ENCODE assay signal across 8 mouse cellular contexts in genomic region chr3:96579885-96580454, GRCm38 (mm10). TPM values are rescaled to one million over a fixed set of nuclear protein-coding genes. Genes with fewer than 3 reads are reported as not detected.
DNase-seq lines count a peak whose midpoint lies in the region; ATAC-seq and TF ChIP-seq lines count a peak whose summit lies in the region.

No protein-coding gene starts in this region.

- no peaks in the 10 kb centered on the region for H3K36me3 ChIP-seq in hindbrain, embryonic 10.5 days
- no peaks in the 10 kb centered on the region for H3K36me3 ChIP-seq in lung, postnatal 0 days (ENCODE audit: insufficient read depth, low read length)

- peak; percentile 78 for ATAC-seq in frontal cortex, adult (ENCODE audit: low TSS enrichment)
- peak; percentile 40 for ATAC-seq in lung, postnatal 0 days

- H3K27me3 ChIP-seq in hindbrain, embryonic 10.5 days (ENCODE audit: insufficient read depth, poor library complexity, severe bottlenecking) = peaks cover 14% of the 10 kb centered on the region
- no peaks in the 10 kb centered on the region for H3K27me3 ChIP-seq in lung, postnatal 0 days (replicated peaks; ENCODE audit: insufficient read depth, low read length)

- peak; percentile 94 for DNase-seq in MN1 (ENCODE audit: low spot score)
- DNase-seq in cerebellum, adult 9-10 months = peak; percentile 93
- DNase-seq in hindbrain, embryonic 10.5 days (ENCODE audit: low spot score) = peak; percentile 89
- peak; percentile 96 for DNase-seq in layer of hippocampus, postnatal 10 days (ENCODE audit: low spot score in 2 of 2)
- DNase-seq in lung, postnatal 0 days (ENCODE audit: low spot score) = peak; percentile 96
- peak; percentile 78 for DNase-seq in ovary, postnatal 10 days (ENCODE audit: low spot score)
- DNase-seq in thymus, postnatal 0 days (ENCODE audit: low spot score) = peak; percentile 91

- peak overlapping the region; percentile 42 for H3K4me2 ChIP-seq in lung, postnatal 0 days (replicated peaks; ENCODE audit: low read depth, low read length)

- no peak overlapping the region for H3K27ac ChIP-seq in hindbrain, embryonic 10.5 days
- peak overlapping the region; percentile 71 for H3K27ac ChIP-seq in lung, postnatal 0 days (ENCODE audit: low read length)

- H3K9ac ChIP-seq in lung, postnatal 0 days (replicated peaks; ENCODE audit: low read depth) = 0 out of 2 replicates have a peak overlapping the region, but pooled peaks have one; percentile 12

- peaks cover 53% of the 10 kb centered on the region for H3K4me1 ChIP-seq in hindbrain, embryonic 10.5 days (replicated peaks)
- H3K4me1 ChIP-seq in lung, postnatal 0 days (ENCODE audit: insufficient read depth, low read depth, low read length) = peaks cover 23% of the 10 kb centered on the region

- H3K4me3 ChIP-seq in hindbrain, embryonic 10.5 days = peak overlapping the region; percentile 45
- H3K4me3 ChIP-seq in lung, postnatal 0 days (ENCODE audit: low read depth, low read length) = 0 out of 2 replicates have a peak overlapping the region, but pooled peaks have one; percentile 12

- peak; percentile 100 for TF ChIP-seq CTCF in lung, postnatal 0 days (IDR thresholded peaks at IDR 0.05)

- 16% methylated on average over 16 of the region's 16 CpGs for WGBS in hindbrain, embryonic 10.5 days
- WGBS in lung, postnatal 0 days = 8% methylated on average over 16 of the region's 16 CpGs

- H3K9me3 ChIP-seq in hindbrain, embryonic 10.5 days = no peaks in the 10 kb centered on the region
- no peaks in the 10 kb centered on the region for H3K9me3 ChIP-seq in lung, postnatal 0 days (ENCODE audit: low read length)

- TF ChIP-seq EP300 in lung, postnatal 0 days (IDR thresholded peaks at IDR 0.05) = peak; percentile 21; the same call in 1 of the 2 replicates

RNA-seq across cellular contexts. Expression of gene Gm16253, which starts 3.2 kb away (rescaled TPM):
- polyA plus RNA-seq in hindbrain, embryonic 10.5 days (2016; fragmentation: Nextera tagmentation; extraction: Ambion mirVana) = 0.55 and 0.93 TPM in 2 replicates
- not detected for total RNA-seq in layer of hippocampus, postnatal 10 days (2021)
- 0.73 and 0.78 TPM in 2 replicates for polyA plus RNA-seq in lung, postnatal 0 days (2015; fragmentation: Nextera tagmentation; extraction: Ambion mirVana)
- 0.42 and 0.46 TPM in 2 replicates for polyA plus RNA-seq in thymus, postnatal 0 days (2015; fragmentation: Nextera tagmentation; extraction: Ambion mirVana)

RNA-seq across cellular contexts. Expression of gene Polr3gl, which starts 14.0 kb away (rescaled TPM):
- 25.3 and 29.4 TPM in 2 replicates for polyA plus RNA-seq in hindbrain, embryonic 10.5 days (2016; fragmentation: Nextera tagmentation; extraction: Ambion mirVana)
- total RNA-seq in layer of hippocampus, postnatal 10 days (2021) = 10 to 100 TPM; 27.5 to 28.6 TPM
- 36.7 and 43.2 TPM in 2 replicates for polyA plus RNA-seq in lung, postnatal 0 days (2015; fragmentation: Nextera tagmentation; extraction: Ambion mirVana)
- polyA plus RNA-seq in thymus, postnatal 0 days (2015; fragmentation: Nextera tagmentation; extraction: Ambion mirVana) = 25.8 and 28.8 TPM in 2 replicates

RNA-seq across cellular contexts. Expression of gene Ankrd34a, which starts 16.5 kb away (rescaled TPM):
- polyA plus RNA-seq in hindbrain, embryonic 10.5 days (2016; fragmentation: Nextera tagmentation; extraction: Ambion mirVana) = 0.92 and 1.5 TPM in 2 replicates
- total RNA-seq in layer of hippocampus, postnatal 10 days (2021) = 10 to 100 TPM; 41.3 to 45.5 TPM
- polyA plus RNA-seq in lung, postnatal 0 days (2015; fragmentation: Nextera tagmentation; extraction: Ambion mirVana) = 0.18 and 0.37 TPM in 2 replicates
- polyA plus RNA-seq in thymus, postnatal 0 days (2015; fragmentation: Nextera tagmentation; extraction: Ambion mirVana) = 0.07 and 0.09 TPM in 2 replicates

RNA-seq across cellular contexts. Expression of gene Lix1l, which starts 21.0 kb away (rescaled TPM):
- 5.4 and 5.5 TPM in 2 replicates for polyA plus RNA-seq in hindbrain, embryonic 10.5 days (2016; fragmentation: Nextera tagmentation; extraction: Ambion mirVana)
- total RNA-seq in layer of hippocampus, postnatal 10 days (2021) = 10 to 100 TPM; 40.8 to 44.5 TPM
- polyA plus RNA-seq in lung, postnatal 0 days (2015; fragmentation: Nextera tagmentation; extraction: Ambion mirVana) = 5.4 TPM in 2 replicates
- polyA plus RNA-seq in thymus, postnatal 0 days (2015; fragmentation: Nextera tagmentation; extraction: Ambion mirVana) = 1.7 TPM in 2 replicates

RNA-seq across cellular contexts. Expression of gene Txnip, which starts 22.2 kb away (rescaled TPM):
- polyA plus RNA-seq in hindbrain, embryonic 10.5 days (2016; fragmentation: Nextera tagmentation; extraction: Ambion mirVana) = 36.3 and 38.1 TPM in 2 replicates
- 10 to 100 TPM; 36.5 to 46.1 TPM for total RNA-seq in layer of hippocampus, postnatal 10 days (2021)
- polyA plus RNA-seq in lung, postnatal 0 days (2015; fragmentation: Nextera tagmentation; extraction: Ambion mirVana) = 468 and 502 TPM in 2 replicates
- polyA plus RNA-seq in thymus, postnatal 0 days (2015; fragmentation: Nextera tagmentation; extraction: Ambion mirVana) = 260 TPM in 2 replicates
